Mouse (Mus musculus) liver, adult (tissue): Measurements from ENCODE around the gene Wdr4.

ENCODE experiments used
- GATA4 ChIP-seq: IDR thresholded peaks from 2 replicates; pipeline ENCODE4 v1.6.1; 2014; ENCODE audit warnings: mild to moderate bottlenecking, low read length; ENCODE audit not compliant: insufficient replicate concordance

Gene Wdr4

GRCm38 (mm10) chr17:31510944-31511343 lies 8.8 kb downstream of the Wdr4 start:
- TF ChIP-seq GATA4: no peak

GRCm38 (mm10) chr17:31506282-31506681 lies 13.5 kb downstream of the Wdr4 start:
- no peak for TF ChIP-seq GATA4

- TF ChIP-seq GATA4: no peak
Observed at GRCm38 (mm10) chr17:31505013-31505412, 14.8 kb downstream of the Wdr4 start.

GRCm38 (mm10) chr17:31503936-31504335 lies 15.8 kb downstream of the Wdr4 start:
- no peak for TF ChIP-seq GATA4

- TF ChIP-seq GATA4: no peak
Observed at GRCm38 (mm10) chr17:31503337-31503736, 16.4 kb downstream of the Wdr4 start.

GRCm38 (mm10) chr17:31502261-31502927 lies 17.4 kb downstream of the Wdr4 start:
- no peak for TF ChIP-seq GATA4

- TF ChIP-seq GATA4: no peak
Observed at GRCm38 (mm10) chr17:31500908-31501307, 18.9 kb downstream of the Wdr4 start.

GRCm38 (mm10) chr17:31500416-31500815 lies 19.4 kb downstream of the Wdr4 start:
- TF ChIP-seq GATA4: no peak

GRCm38 (mm10) chr17:31499725-31500124 lies 20.1 kb downstream of the Wdr4 start:
- no peak for TF ChIP-seq GATA4

GRCm38 (mm10) chr17:31497726-31498125 lies 22.1 kb downstream of the Wdr4 start:
- no peak for TF ChIP-seq GATA4

- TF ChIP-seq GATA4: no peak
Observed at GRCm38 (mm10) chr17:31494989-31495388, 24.8 kb downstream of the Wdr4 start.

GRCm38 (mm10) chr17:31492416-31492815 lies 27.4 kb downstream of the Wdr4 start:
- no peak for TF ChIP-seq GATA4

GRCm38 (mm10) chr17:31491355-31491754 lies 28.4 kb downstream of the Wdr4 start:
- TF ChIP-seq GATA4: no peak

GRCm38 (mm10) chr17:31487433-31488060 lies 32.2 kb downstream of the Wdr4 start:
- no peak for TF ChIP-seq GATA4

- TF ChIP-seq GATA4: no peak
Observed at GRCm38 (mm10) chr17:31486616-31487198, 33.1 kb downstream of the Wdr4 start.

GRCm38 (mm10) chr17:31479108-31479844 lies 40.5 kb downstream of the Wdr4 start:
- TF ChIP-seq GATA4: no peak

GRCm38 (mm10) chr17:31478606-31479005 lies 41.2 kb downstream of the Wdr4 start:
- no peak for TF ChIP-seq GATA4
